Mouse (Mus musculus) G1E (cell line): ENCODE measurements around the gene Tek. TPM values are rescaled to one million over a fixed set of nuclear protein-coding genes. Genes with fewer than 3 reads are reported as not detected.
"Not testable (repeated sequence)": the region's sequence is repeated elsewhere in the genome, so short reads cannot be mapped to it uniquely, and the experiment has no call there.

Experiments used
- ATAC-seq: 2 replicates; pipeline ENCODE4 v1.8.0; 2016; ENCODE audit warnings: mild to moderate bottlenecking; ENCODE audit not compliant: insufficient number of reproducible peaks, poor library complexity, low FRiP score, severe bottlenecking; ENCODE audit errors: extremely low read depth
- DNase-seq: peaks from one replicate; pipeline ENCODE4 v3.0.0; 2012; ENCODE audit warnings: low spot score
- H3K27me3 ChIP-seq: 2 replicates; pipeline ENCODE4 v1.6.1; 2012; ENCODE audit warnings: mild to moderate bottlenecking, low read length, inconsistent platforms; ENCODE audit not compliant: insufficient read depth
- H3K36me3 ChIP-seq: replicated peaks from 2 replicates; pipeline ENCODE3; 2012; ENCODE audit warnings: mild to moderate bottlenecking, inconsistent platforms
- H3K4me1 ChIP-seq: 2 replicates; pipeline ENCODE4 v1.6.1; 2012; ENCODE audit warnings: low read depth, low read length, inconsistent platforms, mixed read lengths; ENCODE audit not compliant: insufficient read depth
- H3K4me3 ChIP-seq: 2 replicates; pipeline ENCODE4 v1.5.1; 2012; ENCODE audit warnings: low read depth, mild to moderate bottlenecking, inconsistent platforms, low read length, moderate library complexity, mixed read lengths
- H3K9me3 ChIP-seq: replicated peaks from 2 replicates; pipeline ENCODE4 v1.6.1; 2012; ENCODE audit warnings: inconsistent platforms
- CTCF ChIP-seq: IDR thresholded peaks from 2 replicates; pipeline ENCODE4 v1.5.1; 2012; ENCODE audit warnings: low read depth, low read length, inconsistent platforms, mixed read lengths
- GATA1 ChIP-seq: IDR thresholded peaks from 2 replicates; pipeline ENCODE4 v1.6.1; 2012; ENCODE audit warnings: borderline replicate concordance, low read length, inconsistent platforms, mixed read lengths
- GATA2 ChIP-seq: IDR thresholded peaks from 2 replicates; pipeline ENCODE4 v1.6.1; 2012; ENCODE audit warnings: low read depth, low read length, inconsistent platforms, borderline replicate concordance
- POLR2AphosphoS5 ChIP-seq: IDR thresholded peaks from 2 replicates; pipeline ENCODE4 v1.6.1; 2012; ENCODE audit warnings: low read depth, low read length, inconsistent platforms; ENCODE audit not compliant: insufficient replicate concordance
- TAL1 ChIP-seq: conservative IDR thresholded peaks from 2 replicates; pipeline ENCODE4 v1.6.1; 2012; ENCODE audit warnings: low read depth, low read length, inconsistent platforms, mixed read lengths
- polyA plus RNA-seq: library from polyadenylated mRNA; stranded (reverse); fragments of >175 nt; gene quantifications from 2 replicates; pipeline ENCODE4 v1.2.3, GENCODE M21; 2012
- total RNA-seq, 2 experiments: library from RNA; stranded (forward) in 1 of 2; stranded (reverse) in 1 of 2; fragments of 200-1000 nt in 1 of 2; fragments of >200 nt in 1 of 2; fragmentation: Nextera tagmentation in 1 of 2; gene quantifications; 2 replicates each; pipeline ENCODE4 v1.2.3; 2014 to 2017

Tek gene
- total RNA-seq (2014; fragmentation: Nextera tagmentation): not detected in 2 replicates
- under 0.01 and 0.05 TPM in 2 replicates for total RNA-seq (2017)
- not detected in 2 replicates for polyA plus RNA-seq

DNA sequence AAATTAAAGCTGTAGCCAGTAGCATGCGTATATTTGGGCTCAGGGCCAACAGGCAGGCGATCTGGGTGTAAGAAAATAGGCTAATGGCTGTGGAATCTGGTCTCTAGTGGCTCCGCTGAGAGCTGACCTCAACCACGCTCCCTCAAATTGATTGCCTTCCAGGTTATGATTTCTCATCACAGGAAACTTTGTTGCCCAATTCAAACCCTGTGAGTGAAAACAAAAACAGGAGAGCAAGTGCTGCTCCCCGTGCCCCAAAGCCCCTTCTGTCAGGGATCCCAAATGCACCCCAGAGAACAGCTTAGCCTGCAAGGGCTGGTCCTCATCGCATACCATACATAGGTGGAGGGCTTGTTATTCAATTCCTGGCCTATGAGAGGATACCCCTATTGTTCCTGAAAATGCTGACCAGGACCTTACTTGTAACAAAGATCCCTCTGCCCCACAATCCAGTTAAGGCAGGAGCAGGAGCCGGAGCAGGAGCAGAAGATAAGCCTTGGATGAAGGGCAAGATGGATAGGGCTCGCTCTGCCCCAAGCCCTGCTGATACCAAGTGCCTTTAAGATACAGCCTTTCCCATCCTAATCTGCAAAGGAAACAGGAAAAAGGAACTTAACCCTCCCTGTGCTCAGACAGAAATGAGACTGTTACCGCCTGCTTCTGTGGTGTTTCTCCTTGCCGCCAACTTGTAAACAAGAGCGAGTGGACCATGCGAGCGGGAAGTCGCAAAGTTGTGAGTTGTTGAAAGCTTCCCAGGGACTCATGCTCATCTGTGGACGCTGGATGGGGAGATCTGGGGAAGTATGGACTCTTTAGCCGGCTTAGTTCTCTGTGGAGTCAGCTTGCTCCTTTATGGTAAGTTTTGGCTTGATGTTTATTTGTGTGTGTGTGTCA lies at the start of gene Tek:
TSS of gene Tek (plus strand) at position 452 of the 894 bp plus-strand sequence.
- no peaks in the 10 kb centered on the region for H3K4me1 ChIP-seq

GRCm38 (mm10) chr4:94689804-94690203 lies 49.3 kb upstream of the Tek start:
- not testable (repeated sequence) for H3K36me3 ChIP-seq, H3K27me3 ChIP-seq, H3K4me1 ChIP-seq, DNase-seq, H3K4me3 ChIP-seq, ATAC-seq, H3K9me3 ChIP-seq

More for the DNA sequence above, at the start of gene Tek:
- no peak for DNase-seq
- no peak within 1 kb of the TSS for H3K4me3 ChIP-seq
- TF ChIP-seq GATA1 (no peak), GATA2 (no peak), CTCF (no peak), TAL1 (no peak), POLR2AphosphoS5 (no peak)
- no peaks in the 10 kb centered on the region for H3K9me3 ChIP-seq
- ATAC-seq: no peak
- no peaks in the 10 kb centered on the region; the same call in 1 of the 2 replicates for H3K27me3 ChIP-seq
- H3K36me3 ChIP-seq: no peaks in the 10 kb centered on the region

GRCm38 (mm10) chr4:94691078-94691477 lies 48.0 kb upstream of the Tek start:
- ATAC-seq (no peak), DNase-seq (no peak)
- H3K4me3 ChIP-seq: no peak overlapping the region
- no peaks in the 10 kb centered on the region for H3K9me3 ChIP-seq
- H3K27me3 ChIP-seq: no peaks in the 10 kb centered on the region
- TF ChIP-seq GATA2 (no peak), CTCF (no peak), TAL1 (no peak), POLR2AphosphoS5 (no peak), GATA1 (no peak)
- H3K36me3 ChIP-seq: peaks cover 3% of the 10 kb centered on the region
- H3K4me1 ChIP-seq: no peaks in the 10 kb centered on the region

DNA sequence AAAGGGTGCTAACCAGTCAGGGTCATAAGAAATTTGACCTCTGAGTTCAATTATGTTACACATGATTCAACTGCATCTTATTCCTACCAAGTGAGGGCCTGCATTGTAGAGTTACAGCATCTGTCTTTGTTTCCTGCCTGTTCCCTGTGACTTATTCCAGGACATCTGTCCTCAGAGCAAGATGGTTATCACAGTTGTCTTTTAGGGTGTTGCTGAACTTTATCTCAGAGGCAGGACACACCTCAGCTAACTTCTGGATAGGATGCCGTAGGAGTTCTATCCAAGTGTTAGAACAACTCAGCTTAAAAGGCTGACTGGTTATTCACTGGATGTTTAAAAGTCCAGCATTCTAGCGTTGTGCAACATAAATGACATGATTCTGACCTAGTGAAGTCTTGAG lies 46.9 kb upstream of the Tek start:
- no peak for DNase-seq

DNA sequence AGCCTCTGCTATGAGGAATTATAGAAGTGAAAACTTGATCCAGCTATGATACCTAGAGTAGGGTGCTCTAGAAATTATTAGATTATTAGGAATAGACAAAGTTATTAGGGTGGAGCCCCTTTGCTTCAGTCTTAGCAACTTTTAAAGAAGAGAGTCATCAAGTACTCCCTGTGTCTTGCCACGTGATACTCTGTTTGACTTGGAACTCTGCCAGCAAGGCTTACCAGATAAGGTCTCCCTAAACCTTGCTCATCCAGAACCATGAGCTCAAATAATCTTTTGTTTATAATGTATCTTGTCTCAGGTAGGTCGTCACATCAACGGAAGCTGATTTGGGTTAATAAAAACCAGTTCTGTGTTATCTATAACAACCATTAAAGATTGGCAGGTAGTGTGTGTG lies 42.7 kb upstream of the Tek start:
- Histone ChIP-seq H3K4me1 (no peaks in the 10 kb centered on the region), H3K27me3 (no peaks in the 10 kb centered on the region), H3K4me3 (no peak overlapping the region), H3K36me3 (no peaks in the 10 kb centered on the region), H3K9me3 (no peaks in the 10 kb centered on the region)
- no peak for TF ChIP-seq POLR2AphosphoS5
- TF ChIP-seq GATA1: no peak
- no peak for TF ChIP-seq GATA2
- TF ChIP-seq TAL1: no peak
- TF ChIP-seq CTCF: no peak
- DNase-seq: no peak
- ATAC-seq: no peak

More for the DNA sequence above, 46.9 kb upstream of the Tek start:
- peaks cover 3% of the 10 kb centered on the region for H3K36me3 ChIP-seq
- no peaks in the 10 kb centered on the region for H3K9me3 ChIP-seq
- no peaks in the 10 kb centered on the region for H3K27me3 ChIP-seq
- H3K4me3 ChIP-seq: no peak overlapping the region
- no peak for ATAC-seq
- no peak for TF ChIP-seq GATA2
- no peak for TF ChIP-seq CTCF
- TF ChIP-seq TAL1: no peak
- no peak for TF ChIP-seq GATA1
- TF ChIP-seq POLR2AphosphoS5: no peak
- H3K4me1 ChIP-seq: no peaks in the 10 kb centered on the region

GRCm38 (mm10) chr4:94711002-94711401 lies 28.1 kb upstream of the Tek start:
- Histone ChIP-seq H3K4me3 (no peak overlapping the region), H3K36me3 (no peaks in the 10 kb centered on the region), H3K9me3 (no peaks in the 10 kb centered on the region), H3K4me1 (no peaks in the 10 kb centered on the region), H3K27me3 (no peaks in the 10 kb centered on the region)
- DNase-seq (no peak), ATAC-seq (no peak)
- TF ChIP-seq CTCF (no peak), GATA1 (no peak), TAL1 (no peak), GATA2 (no peak), POLR2AphosphoS5 (no peak)

- ATAC-seq: no peak
- Histone ChIP-seq H3K27me3 (no peaks in the 10 kb centered on the region), H3K9me3 (no peaks in the 10 kb centered on the region), H3K4me3 (no peak overlapping the region), H3K4me1 (no peaks in the 10 kb centered on the region), H3K36me3 (no peaks in the 10 kb centered on the region)
- TF ChIP-seq POLR2AphosphoS5 (no peak), TAL1 (no peak), GATA1 (no peak), GATA2 (no peak), CTCF (no peak)
- DNase-seq: no peak
These were observed 27.7 kb upstream of the Tek start for GRCm38 (mm10) chr4:94711426-94711825.
